Mouse (Mus musculus): ENCODE data around the gene Adcy7.

Gene Adcy7

GRCm38 (mm10) chr8:88339221-88339620 lies 67.0 kb downstream of the Adcy7 start:
- no peak for DNase-seq

- no peak for DNase-seq
Measured at GRCm38 (mm10) chr8:88339887-88340695, 67.9 kb downstream of the Adcy7 start.

- DNase-seq = no peak
Measured at GRCm38 (mm10) chr8:88342026-88342425, 69.8 kb downstream of the Adcy7 start.

GRCm38 (mm10) chr8:88349046-88349445 lies 76.8 kb downstream of the Adcy7 start:
- DNase-seq = no peak

GRCm38 (mm10) chr8:88357226-88357933 lies 85.2 kb downstream of the Adcy7 start:
- no peak for DNase-seq

- no peak for DNase-seq
Measured at GRCm38 (mm10) chr8:88357946-88358345, 85.7 kb downstream of the Adcy7 start.

- no peak for DNase-seq
Measured at GRCm38 (mm10) chr8:88359959-88360358, 87.8 kb downstream of the Adcy7 start.

- peak in 1 of 2 experiments; percentile 27 for DNase-seq
Measured at GRCm38 (mm10) chr8:88361044-88361707, 89.0 kb downstream of the Adcy7 start.

GRCm38 (mm10) chr8:88361708-88362428 lies 89.7 kb downstream of the Adcy7 start, which contains the start of gene Brd7:
Gene Brd7 (minus strand): TSS chr8:88362194.
- DNase-seq = peak; percentile 89 to 93

- DNase-seq = peak; percentile 19 to 29
Measured at GRCm38 (mm10) chr8:88362446-88363150, 90.4 kb downstream of the Adcy7 start.

GRCm38 (mm10) chr8:88369221-88369620 lies 97.0 kb downstream of the Adcy7 start:
- no peak for DNase-seq

GRCm38 (mm10) chr8:88369805-88370204 lies 97.6 kb downstream of the Adcy7 start:
- DNase-seq = no peak

- DNase-seq = no peak
Measured at GRCm38 (mm10) chr8:88371522-88371921, 99.3 kb downstream of the Adcy7 start.

GRCm38 (mm10) chr8:88376836-88377582 lies 104.8 kb downstream of the Adcy7 start:
- no peak for DNase-seq

Measured in B cell, adult 2 months (primary cell).